Mouse (Mus musculus) embryonic fibroblast, embryonic 13.5 days (primary cell): ENCODE data around the gene Timeless.

Source experiments
- CTCF ChIP-seq: IDR thresholded peaks from 2 replicates; pipeline ENCODE4 v1.5.1; 2011; ENCODE audit warnings: mild to moderate bottlenecking, control low read depth, low read length, moderate library complexity, borderline replicate concordance; ENCODE audit not compliant: insufficient read depth
- POLR2A ChIP-seq: IDR thresholded peaks from 2 replicates; pipeline ENCODE4 v1.6.1; 2011; ENCODE audit warnings: low read depth, mild to moderate bottlenecking, control low read depth, low read length, moderate library complexity

DNA sequence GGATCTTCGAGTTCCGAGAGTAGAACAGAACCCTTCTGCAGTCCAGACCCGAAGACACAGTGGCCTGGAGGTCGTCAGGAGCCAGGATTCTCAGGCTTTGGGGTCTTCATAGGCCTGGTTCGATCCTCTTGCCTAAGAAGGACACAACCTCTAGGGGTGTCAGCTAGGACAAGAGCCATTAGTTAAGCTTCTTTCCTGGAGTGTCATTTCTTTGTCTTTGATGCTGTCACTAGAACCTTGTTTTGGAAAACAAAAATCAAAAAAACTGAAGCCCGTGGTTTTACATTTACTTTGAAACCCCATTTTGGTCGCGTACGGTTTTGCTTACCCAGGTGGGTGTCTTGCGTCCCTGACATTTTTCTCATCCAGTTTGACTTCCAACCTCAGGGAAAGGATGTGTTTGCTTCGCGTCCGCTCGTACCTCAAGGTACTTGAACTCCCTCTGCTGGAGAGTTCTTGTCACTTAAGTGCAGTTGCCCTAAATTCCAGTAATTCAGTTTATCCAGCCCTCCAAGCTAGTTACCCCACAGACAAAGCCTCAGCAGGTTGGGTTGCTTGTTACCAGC lies 638 bp downstream of the Timeless start:
- TF ChIP-seq POLR2A (peak; percentile 11; the same call in 1 of the 2 replicates), CTCF (peak; percentile 43; the same call in 1 of the 2 replicates)
